Mouse (Mus musculus) adrenal gland, postnatal 36 days (tissue): ENCODE results near the gene Cuedc2. TPM values are rescaled to one million over a fixed set of nuclear protein-coding genes. Genes with fewer than 3 reads are reported as not detected.

Experiments
- DNase-seq, 2 experiments: peaks; one replicate each; pipeline ENCODE4 v3.0.0; 2021; ENCODE audit warnings: mixed read lengths in 1 of 2
- total RNA-seq, 2 experiments: library from RNA; stranded (reverse); gene quantifications; 2 replicates each; pipeline ENCODE4 v1.2.3; 2021

Gene Cuedc2
- total RNA-seq, 2 experiments from 2014 or later, result 74.7 to 77.8 TPM

GRCm38 (mm10) chr19:46344710-46345419, 6.4 kb upstream of the Cuedc2 start:
- no peak for DNase-seq

GRCm38 (mm10) chr19:46339287-46339971, 927 bp upstream of the Cuedc2 start:
- peak; percentile 32 to 46 for DNase-seq

- no peak for DNase-seq
Measured at GRCm38 (mm10) chr19:46338942-46339286, 412 bp upstream of the Cuedc2 start.

GRCm38 (mm10) chr19:46337719-46338330, 677 bp downstream of the Cuedc2 start:
- DNase-seq, result no peak

GRCm38 (mm10) chr19:46333906-46334305, 4.6 kb downstream of the Cuedc2 start:
- no peak for DNase-seq

- no peak for DNase-seq
Measured at GRCm38 (mm10) chr19:46332721-46333339, 5.7 kb downstream of the Cuedc2 start.

GRCm38 (mm10) chr19:46331936-46332335, 6.6 kb downstream of the Cuedc2 start:
- no peak for DNase-seq

- DNase-seq, result no peak
Measured at GRCm38 (mm10) chr19:46331326-46331725, 7.2 kb downstream of the Cuedc2 start.

- DNase-seq, result no peak
Measured at GRCm38 (mm10) chr19:46330696-46331095, 7.8 kb downstream of the Cuedc2 start.

- peak; percentile 91 to 93 for DNase-seq
Measured at GRCm38 (mm10) chr19:46329951-46330350, 8.6 kb downstream of the Cuedc2 start.

GRCm38 (mm10) chr19:46329031-46329641, 9.4 kb downstream of the Cuedc2 start:
- DNase-seq, result peak; percentile 31 to 54

- peak; percentile 94 to 95 for DNase-seq
Measured at GRCm38 (mm10) chr19:46328081-46329030, 10.1 kb downstream of the Cuedc2 start, which contains the start of gene Fbxl15. TSS of gene Fbxl15 (plus strand) at chr19:46328184.

GRCm38 (mm10) chr19:46327531-46328064, 10.9 kb downstream of the Cuedc2 start:
- DNase-seq, result no peak

GRCm38 (mm10) chr19:46326756-46327305, 11.7 kb downstream of the Cuedc2 start, which contains the start of gene Psd:
TSS of gene Psd (minus strand) at chr19:46327156.
- peak; percentile 77 for DNase-seq

- no peak for DNase-seq
Measured at GRCm38 (mm10) chr19:46326019-46326755, 12.3 kb downstream of the Cuedc2 start.

- no peak for DNase-seq
Measured at GRCm38 (mm10) chr19:46324918-46325317, 13.6 kb downstream of the Cuedc2 start.

- no peak for DNase-seq
Measured at GRCm38 (mm10) chr19:46324366-46324765, 14.1 kb downstream of the Cuedc2 start.

GRCm38 (mm10) chr19:46323716-46324115, 14.8 kb downstream of the Cuedc2 start:
- no peak for DNase-seq

GRCm38 (mm10) chr19:46322996-46323572, 15.4 kb downstream of the Cuedc2 start:
- no peak for DNase-seq
